Mouse (Mus musculus) right cerebral cortex, postnatal 10 days (tissue): ENCODE measurements around the gene Pgr.

Source experiments
- DNase-seq, 2 experiments: peaks; one replicate each; pipeline ENCODE4 v3.0.0; 2021; ENCODE audit warnings: low spot score in 2 of 2

The Pgr gene

GRCm38 (mm10) chr9:8899616-8900202 is at the start of gene Pgr:
Gene Pgr (plus strand): TSS chr9:8899833.
- peak; percentile 60 to 64 for DNase-seq

- no peak for DNase-seq
Observed at GRCm38 (mm10) chr9:8857455-8857854, 42.2 kb upstream of the Pgr start.

GRCm38 (mm10) chr9:8868511-8868910 is 31.1 kb upstream of the Pgr start:
- DNase-seq = no peak

- DNase-seq = no peak
Observed at GRCm38 (mm10) chr9:8895205-8895604, 4.4 kb upstream of the Pgr start.

GRCm38 (mm10) chr9:8900203-8901012 is 775 bp downstream of the Pgr start:
- peak; percentile 27 to 31 for DNase-seq

GRCm38 (mm10) chr9:8901013-8901646 is 1.5 kb downstream of the Pgr start:
- peak; percentile 32 to 50 for DNase-seq

- peak; percentile 68 to 73 for DNase-seq
Observed at GRCm38 (mm10) chr9:8901647-8902131, 2.1 kb downstream of the Pgr start.

GRCm38 (mm10) chr9:8902277-8902676 is 2.6 kb downstream of the Pgr start:
- DNase-seq = peak in 1 of 2 experiments; percentile 19

- DNase-seq = no peak
Observed at GRCm38 (mm10) chr9:8927561-8927960, 27.9 kb downstream of the Pgr start.

GRCm38 (mm10) chr9:8937753-8938152 is 38.1 kb downstream of the Pgr start:
- no peak for DNase-seq

GRCm38 (mm10) chr9:8953306-8953705 is 53.7 kb downstream of the Pgr start:
- no peak for DNase-seq

GRCm38 (mm10) chr9:8964512-8965133 is 65.0 kb downstream of the Pgr start:
- peak in 1 of 2 experiments; percentile 31 for DNase-seq

GRCm38 (mm10) chr9:8970240-8970639 is 70.6 kb downstream of the Pgr start:
- DNase-seq = no peak

- DNase-seq = no peak
Observed at GRCm38 (mm10) chr9:8971491-8971890, 71.9 kb downstream of the Pgr start, which contains the start of gene Gm16485. Gene Gm16485 (plus strand): TSS chr9:8971791.

GRCm38 (mm10) chr9:8977775-8978174 is 78.1 kb downstream of the Pgr start:
- peak; percentile 77 to 80 for DNase-seq

GRCm38 (mm10) chr9:8982315-8982714 is 82.7 kb downstream of the Pgr start:
- no peak for DNase-seq

GRCm38 (mm10) chr9:8996494-8996893 is 96.9 kb downstream of the Pgr start:
- DNase-seq = no peak

GRCm38 (mm10) chr9:9001170-9001569 is 101.5 kb downstream of the Pgr start:
- no peak for DNase-seq

GRCm38 (mm10) chr9:9015108-9015507 is 115.5 kb downstream of the Pgr start:
- no peak for DNase-seq
